Mouse (Mus musculus): ENCODE results near the gene Gm14401. TPM values are rescaled to one million over a fixed set of nuclear protein-coding genes. Genes with fewer than 3 reads are reported as not detected.

Gene Gm14401
- polyA plus RNA-seq, 1 experiment from 2014 or later, result 0.26 TPM

Other genes starting within 250 kb of the Gm14401 start
- not detected in 2 replicates for gene Gm14408, start 243.2 kb upstream of the Gm14401 start, polyA plus RNA-seq (2014; fragmentation: Nextera tagmentation; extraction: Ambion mirVana)
- 8.6 TPM in 2 replicates for gene Gm14296, start 146.5 kb upstream of the Gm14401 start, polyA plus RNA-seq (2014; fragmentation: Nextera tagmentation; extraction: Ambion mirVana)
- 13.3 and 15.3 TPM in 2 replicates for gene Gm14419, start 73.4 kb upstream of the Gm14401 start, polyA plus RNA-seq (2014; fragmentation: Nextera tagmentation; extraction: Ambion mirVana)
- 17.1 and 17.7 TPM in 2 replicates for gene Gm14410, start 132.1 kb downstream of the Gm14401 start, polyA plus RNA-seq (2014; fragmentation: Nextera tagmentation; extraction: Ambion mirVana)
- gene Gm14409, start 192.7 kb downstream of the Gm14401 start, polyA plus RNA-seq (2014; fragmentation: Nextera tagmentation; extraction: Ambion mirVana), result not detected in 2 replicates
- gene Gm14412, start 250.0 kb downstream of the Gm14401 start, polyA plus RNA-seq (2014; fragmentation: Nextera tagmentation; extraction: Ambion mirVana), result 0.50 and 0.74 TPM in 2 replicates

Measured in heart, embryonic 14.5 days (tissue).